Mouse (Mus musculus): ENCODE measurements around the gene Zswim2. TPM values are rescaled to one million over a fixed set of nuclear protein-coding genes. Genes with fewer than 3 reads are reported as not detected.

Gene Zswim2
- polyA plus RNA-seq (2014; fragmentation: Illumina TruSeq; extraction: RNeasy Lipid Tissue Mini Kit (QIAGEN cat#74804); ENCODE audit: low read depth, low replicate concordance): not detected

GRCm38 (mm10) chr2:83940931-83941361 lies at the start of gene Zswim2:
Gene Zswim2 (minus strand): TSS chr2:83941228.

DNA sequence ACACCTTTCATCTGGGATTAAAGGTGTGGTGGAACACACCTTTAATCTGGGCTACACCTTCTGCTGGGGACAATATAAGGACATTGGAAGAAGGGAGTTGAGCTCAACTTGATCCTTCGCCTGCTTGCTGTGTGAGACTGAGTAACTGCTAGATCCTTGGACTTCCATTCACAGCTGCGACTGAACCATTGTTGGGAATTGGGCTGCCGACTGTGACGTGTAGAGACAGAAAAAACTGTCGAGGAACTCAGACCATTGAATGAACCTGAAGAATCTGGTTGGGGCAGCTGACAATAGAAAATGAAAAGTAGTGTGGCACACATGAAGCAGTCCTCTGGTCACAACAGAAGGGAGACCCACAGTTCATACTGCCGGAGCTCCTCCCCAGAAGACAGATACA lies 49.2 kb upstream of the Zswim2 start, which contains the start of gene Gm13691:
Gene Gm13691, plus strand, starts transcription at position 301 of the 400 bp plus-strand sequence.

GRCm38 (mm10) chr2:83984443-83984842 lies 43.4 kb upstream of the Zswim2 start, which contains the start of gene Gm13697:
Gene Gm13697 (plus strand): TSS chr2:83984743.

GRCm38 (mm10) chr2:83978633-83979032 lies 37.6 kb upstream of the Zswim2 start, which contains the start of gene Gm13694:
Gene Gm13694 (plus strand): TSS chr2:83978933.

DNA sequence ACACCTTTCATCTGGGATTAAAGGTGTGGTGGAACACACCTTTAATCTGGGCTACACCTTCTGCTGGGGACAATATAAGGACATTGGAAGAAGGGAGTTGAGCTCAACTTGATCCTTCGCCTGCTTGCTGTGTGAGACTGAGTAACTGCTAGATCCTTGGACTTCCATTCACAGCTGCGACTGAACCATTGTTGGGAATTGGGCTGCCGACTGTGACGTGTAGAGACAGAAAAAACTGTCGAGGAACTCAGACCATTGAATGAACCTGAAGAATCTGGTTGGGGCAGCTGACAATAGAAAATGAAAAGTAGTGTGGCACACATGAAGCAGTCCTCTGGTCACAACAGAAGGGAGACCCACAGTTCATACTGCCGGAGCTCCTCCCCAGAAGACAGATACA lies 31.8 kb upstream of the Zswim2 start, which contains the start of gene Gm13696:
Gene Gm13696, plus strand, starts transcription at position 301 of the 400 bp plus-strand sequence.

DNA sequence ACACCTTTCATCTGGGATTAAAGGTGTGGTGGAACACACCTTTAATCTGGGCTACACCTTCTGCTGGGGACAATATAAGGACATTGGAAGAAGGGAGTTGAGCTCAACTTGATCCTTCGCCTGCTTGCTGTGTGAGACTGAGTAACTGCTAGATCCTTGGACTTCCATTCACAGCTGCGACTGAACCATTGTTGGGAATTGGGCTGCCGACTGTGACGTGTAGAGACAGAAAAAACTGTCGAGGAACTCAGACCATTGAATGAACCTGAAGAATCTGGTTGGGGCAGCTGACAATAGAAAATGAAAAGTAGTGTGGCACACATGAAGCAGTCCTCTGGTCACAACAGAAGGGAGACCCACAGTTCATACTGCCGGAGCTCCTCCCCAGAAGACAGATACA lies 26.0 kb upstream of the Zswim2 start, which contains the start of gene Gm13695:
Gene Gm13695, plus strand, starts transcription at position 301 of the 400 bp plus-strand sequence.

DNA sequence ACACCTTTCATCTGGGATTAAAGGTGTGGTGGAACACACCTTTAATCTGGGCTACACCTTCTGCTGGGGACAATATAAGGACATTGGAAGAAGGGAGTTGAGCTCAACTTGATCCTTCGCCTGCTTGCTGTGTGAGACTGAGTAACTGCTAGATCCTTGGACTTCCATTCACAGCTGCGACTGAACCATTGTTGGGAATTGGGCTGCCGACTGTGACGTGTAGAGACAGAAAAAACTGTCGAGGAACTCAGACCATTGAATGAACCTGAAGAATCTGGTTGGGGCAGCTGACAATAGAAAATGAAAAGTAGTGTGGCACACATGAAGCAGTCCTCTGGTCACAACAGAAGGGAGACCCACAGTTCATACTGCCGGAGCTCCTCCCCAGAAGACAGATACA lies 20.2 kb upstream of the Zswim2 start, which contains the start of gene Gm13693:
Gene Gm13693, plus strand, starts transcription at position 301 of the 400 bp plus-strand sequence.

DNA sequence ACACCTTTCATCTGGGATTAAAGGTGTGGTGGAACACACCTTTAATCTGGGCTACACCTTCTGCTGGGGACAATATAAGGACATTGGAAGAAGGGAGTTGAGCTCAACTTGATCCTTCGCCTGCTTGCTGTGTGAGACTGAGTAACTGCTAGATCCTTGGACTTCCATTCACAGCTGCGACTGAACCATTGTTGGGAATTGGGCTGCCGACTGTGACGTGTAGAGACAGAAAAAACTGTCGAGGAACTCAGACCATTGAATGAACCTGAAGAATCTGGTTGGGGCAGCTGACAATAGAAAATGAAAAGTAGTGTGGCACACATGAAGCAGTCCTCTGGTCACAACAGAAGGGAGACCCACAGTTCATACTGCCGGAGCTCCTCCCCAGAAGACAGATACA lies 14.4 kb upstream of the Zswim2 start, which contains the start of gene Gm13698:
Gene Gm13698, plus strand, starts transcription at position 301 of the 400 bp plus-strand sequence.

Other genes with a start within 250 kb of the Zswim2 start
- gene Itgav, start 216.8 kb downstream of the Zswim2 start, polyA plus RNA-seq (2014; fragmentation: Illumina TruSeq; extraction: RNeasy Lipid Tissue Mini Kit (QIAGEN cat#74804); ENCODE audit: low read depth, low replicate concordance): 27.9 TPM
- gene Fam171b, start 128.6 kb downstream of the Zswim2 start, polyA plus RNA-seq (2014; fragmentation: Illumina TruSeq; extraction: RNeasy Lipid Tissue Mini Kit (QIAGEN cat#74804); ENCODE audit: low read depth, low replicate concordance): 1.9 TPM
- gene Gm13698, start 14.5 kb upstream of the Zswim2 start, polyA plus RNA-seq (2014; fragmentation: Illumina TruSeq; extraction: RNeasy Lipid Tissue Mini Kit (QIAGEN cat#74804); ENCODE audit: low read depth, low replicate concordance): not detected
- not detected for gene Gm13693, start 20.3 kb upstream of the Zswim2 start, polyA plus RNA-seq (2014; fragmentation: Illumina TruSeq; extraction: RNeasy Lipid Tissue Mini Kit (QIAGEN cat#74804); ENCODE audit: low read depth, low replicate concordance)
- not detected for gene Gm13695, start 26.1 kb upstream of the Zswim2 start, polyA plus RNA-seq (2014; fragmentation: Illumina TruSeq; extraction: RNeasy Lipid Tissue Mini Kit (QIAGEN cat#74804); ENCODE audit: low read depth, low replicate concordance)
- gene Gm13696, start 31.9 kb upstream of the Zswim2 start, polyA plus RNA-seq (2014; fragmentation: Illumina TruSeq; extraction: RNeasy Lipid Tissue Mini Kit (QIAGEN cat#74804); ENCODE audit: low read depth, low replicate concordance): not detected
- gene Gm13694, start 37.7 kb upstream of the Zswim2 start, polyA plus RNA-seq (2014; fragmentation: Illumina TruSeq; extraction: RNeasy Lipid Tissue Mini Kit (QIAGEN cat#74804); ENCODE audit: low read depth, low replicate concordance): not detected
- gene Gm13697, start 43.5 kb upstream of the Zswim2 start, polyA plus RNA-seq (2014; fragmentation: Illumina TruSeq; extraction: RNeasy Lipid Tissue Mini Kit (QIAGEN cat#74804); ENCODE audit: low read depth, low replicate concordance): not detected
- gene Gm13691, start 49.3 kb upstream of the Zswim2 start, polyA plus RNA-seq (2014; fragmentation: Illumina TruSeq; extraction: RNeasy Lipid Tissue Mini Kit (QIAGEN cat#74804); ENCODE audit: low read depth, low replicate concordance): not detected

Measured in liver, adult 10 weeks (tissue).